Mouse (Mus musculus): ENCODE measurements around the gene Stk38. TPM values are rescaled to one million over a fixed set of nuclear protein-coding genes. Genes with fewer than 3 reads are reported as not detected.

Gene Stk38
- total and polyA plus RNA-seq, 3 experiments: 29.0 to 56.4 (median 56.0) TPM

- DNase-seq (ENCODE audit: extremely low read depth): no peak
- Histone ChIP-seq H3K4me3 (replicated peaks in 1 of 3; ENCODE audit: low read depth in 2 of 3, low read length in 2 of 3, poor library complexity in 1 of 3) (no peak overlapping the region), H3K4me2 (ENCODE audit: insufficient read depth, low read depth, poor library complexity, severe bottlenecking) (no peak overlapping the region), H3K27me3 (replicated peaks) (no peaks in the 10 kb centered on the region), H3K36me3 (replicated peaks in 1 of 2; ENCODE audit: control insufficient read depth in 1 of 2, insufficient read depth in 1 of 2, low read length in 1 of 2) (peaks cover 43 to 70% of the 10 kb centered on the region in 2 experiments), H3K79me2 (replicated peaks; ENCODE audit: control insufficient read depth, extremely low read depth, insufficient read depth, poor library complexity, severe bottlenecking) (no peaks in the 10 kb centered on the region), H3K27ac (ENCODE audit: insufficient read depth, low read depth) (no peak overlapping the region), H3K4me1 (ENCODE audit: control insufficient read depth in 1 of 2, insufficient read depth in 2 of 2) (peaks cover 2 to 25% of the 10 kb centered on the region in 2 experiments; a peak in 2 of 4 replicates), H3K9ac (ENCODE audit: insufficient read depth, low read depth) (no peak overlapping the region), H3K9me3 (replicated peaks; ENCODE audit: low read length) (no peaks in the 10 kb centered on the region)
- in situ Hi-C loops (cut with MboI; ENCODE audit: low pct_ligation_motif_present, low pct_unique_long_range_greater_than_20kb, low sequenced_read_pairs): no loop called here
- dilution Hi-C loops (cut with MboI; ENCODE audit: extremely low pct_ligation_motif_present, extremely low pct_unique_long_range_greater_than_20kb, low sequenced_read_pairs): no loop called here
- TF ChIP-seq ZC3H11A (IDR thresholded peaks at IDR 0.05; ENCODE audit: low read depth, low read length) (no peak), ELF1 (IDR thresholded peaks at IDR 0.05; ENCODE audit: low read depth, low read length) (no peak), ZKSCAN1 (IDR thresholded peaks at IDR 0.05; ENCODE audit: borderline replicate concordance, low read depth, low read length) (no peak), MEF2A (IDR thresholded peaks at IDR 0.05; ENCODE audit: borderline replicate concordance, low read depth, low read length) (no peak), EP300 (IDR thresholded peaks at IDR 0.05; ENCODE audit: low read length) (no peak), E2F4 (IDR thresholded peaks at IDR 0.05; ENCODE audit: insufficient replicate concordance, low read depth, low read length) (no peak), MAX (IDR thresholded peaks at IDR 0.05; ENCODE audit: low read length) (no peak), BHLHE40 (IDR thresholded peaks at IDR 0.05; ENCODE audit: low read depth, low read length) (no peak), KAT2A (IDR thresholded peaks at IDR 0.05; ENCODE audit: insufficient replicate concordance, low read length) (no peak), MYC (IDR thresholded peaks at IDR 0.05; ENCODE audit: low read depth, low read length) (no peak), SMC3 (IDR thresholded peaks at IDR 0.05; ENCODE audit: low read depth, low read length) (no peak), POLR2A (IDR thresholded peaks at IDR 0.05; ENCODE audit: low read depth, low read length) (no peak), USF2 (conservative IDR thresholded peaks at IDR 0.05; ENCODE audit: low read depth, low read length) (no peak), USF1 (IDR thresholded peaks at IDR 0.05; ENCODE audit: low read depth, low read length) (no peak), MAZ (IDR thresholded peaks at IDR 0.05; ENCODE audit: low read depth, low read length) (no peak), CHD2 (IDR thresholded peaks at IDR 0.05; ENCODE audit: low read length) (no peak), GABPA (IDR thresholded peaks at IDR 0.05; ENCODE audit: insufficient replicate concordance, low read depth, low read length) (no peak), POLR2AphosphoS2 (IDR thresholded peaks at IDR 0.05; ENCODE audit: low read depth, low read length) (no peak), MAFK (IDR thresholded peaks at IDR 0.05; ENCODE audit: insufficient replicate concordance, low read length) (no peak), RCOR1 (conservative IDR thresholded peaks at IDR 0.05; ENCODE audit: low read depth, low read length) (no peak)
Measured at GRCm38 (mm10) chr17:28991286-28991685, 16.5 kb downstream of the Stk38 start.

- DNase-seq (ENCODE audit: extremely low read depth): no peak
- in situ Hi-C loops (cut with MboI; ENCODE audit: low pct_ligation_motif_present, low pct_unique_long_range_greater_than_20kb, low sequenced_read_pairs): no loop called here
- TF ChIP-seq ETS1 (conservative IDR thresholded peaks at IDR 0.05; ENCODE audit: low read depth, low read length): no peak
- no peak for TF ChIP-seq PAX5 (IDR thresholded peaks at IDR 0.05; ENCODE audit: low read length)
- TF ChIP-seq BHLHE40 (IDR thresholded peaks at IDR 0.05; ENCODE audit: low read depth, low read length): no peak
- dilution Hi-C loops (cut with MboI; ENCODE audit: extremely low pct_ligation_motif_present, extremely low pct_unique_long_range_greater_than_20kb, low sequenced_read_pairs): no loop called here
- Histone ChIP-seq H3K36me3 (replicated peaks in 1 of 2; ENCODE audit: control insufficient read depth in 1 of 2, insufficient read depth in 1 of 2, low read length in 1 of 2) (peaks cover 47 to 75% of the 10 kb centered on the region in 2 experiments), H3K79me2 (replicated peaks; ENCODE audit: control insufficient read depth, extremely low read depth, insufficient read depth, poor library complexity, severe bottlenecking) (no peaks in the 10 kb centered on the region), H3K9ac (ENCODE audit: insufficient read depth, low read depth) (no peak overlapping the region), H3K27ac (ENCODE audit: insufficient read depth, low read depth) (no peak overlapping the region; the same call in 1 of the 2 replicates), H3K4me1 (ENCODE audit: control insufficient read depth in 1 of 2, insufficient read depth in 2 of 2) (peaks cover 2 to 25% of the 10 kb centered on the region in 2 experiments; a peak in 2 of 4 replicates), H3K27me3 (replicated peaks) (no peaks in the 10 kb centered on the region), H3K9me3 (replicated peaks; ENCODE audit: low read length) (no peaks in the 10 kb centered on the region), H3K4me2 (ENCODE audit: insufficient read depth, low read depth, poor library complexity, severe bottlenecking) (no peak overlapping the region), H3K4me3 (replicated peaks in 1 of 3; ENCODE audit: low read depth in 2 of 3, low read length in 2 of 3, poor library complexity in 1 of 3) (no peak overlapping the region)
Measured at GRCm38 (mm10) chr17:28990060-28990459, 17.7 kb downstream of the Stk38 start.

Measured in CH12.LX (cell line).